Mouse (Mus musculus) MEL (cell line): Measurements from ENCODE around the gene Naa16.

Experiments
- CHD1 ChIP-seq: IDR thresholded peaks from 2 replicates; pipeline ENCODE4 v1.6.1; 2012; ENCODE audit warnings: low read depth, mild to moderate bottlenecking, inconsistent platforms, low read length, improper control_type of control experiment
- CTCF ChIP-seq, 3 experiments: IDR thresholded peaks in 2 of 3; conservative IDR thresholded peaks in 1 of 3; 2 replicates each; pipeline ENCODE4 v1.5.1; 2011 to 2012; ENCODE audit warnings: low read length in 3 of 3, low read depth in 2 of 3, mild to moderate bottlenecking in 2 of 3, improper control_type of control experiment in 1 of 3, inconsistent platforms in 1 of 3, mixed read lengths in 1 of 3, moderate library complexity in 1 of 3; ENCODE audit not compliant: control insufficient read depth in 1 of 3, insufficient read depth in 1 of 3, poor library complexity in 1 of 3, severe bottlenecking in 1 of 3
- E2F4 ChIP-seq: IDR thresholded peaks from 2 replicates; pipeline ENCODE4 v1.6.1; 2011; ENCODE audit warnings: low read depth, low read length, improper control_type of control experiment, borderline replicate concordance
- EP300 ChIP-seq, 2 experiments: IDR thresholded peaks; 2 replicates each; pipeline ENCODE4 v1.6.1; 2011; ENCODE audit warnings: improper control_type of control experiment in 2 of 2, low read length in 2 of 2, low read depth in 1 of 2, mild to moderate bottlenecking in 1 of 2
- GABPA ChIP-seq: IDR thresholded peaks from 2 replicates; pipeline ENCODE4 v1.6.1; 2012; ENCODE audit warnings: low read depth, mild to moderate bottlenecking, inconsistent platforms, low read length, improper control_type of control experiment, moderate library complexity
- GATA1 ChIP-seq: IDR thresholded peaks from 2 replicates; pipeline ENCODE4 v1.6.1; 2011; ENCODE audit warnings: low read depth, low read length, improper control_type of control experiment
- MAZ ChIP-seq: IDR thresholded peaks from 2 replicates; pipeline ENCODE4 v1.6.1; 2012; ENCODE audit warnings: low read depth, mild to moderate bottlenecking, inconsistent platforms, low read length, improper control_type of control experiment
- MEF2A ChIP-seq: IDR thresholded peaks from 2 replicates; pipeline ENCODE4 v1.6.1; 2014; ENCODE audit warnings: low read depth, mild to moderate bottlenecking, inconsistent platforms, low read length, improper control_type of control experiment; ENCODE audit not compliant: poor library complexity, insufficient replicate concordance, severe bottlenecking; ENCODE audit errors: extremely low read depth
- POLR2A ChIP-seq, 2 experiments: IDR thresholded peaks; 2 replicates each; pipeline ENCODE4 v1.6.1; 2011 to 2012; ENCODE audit warnings: low read length in 2 of 2, mild to moderate bottlenecking in 2 of 2, control low read depth in 1 of 2, improper control_type of control experiment in 1 of 2, low read depth in 1 of 2, moderate library complexity in 1 of 2; ENCODE audit not compliant: control insufficient read depth in 1 of 2, insufficient read depth in 1 of 2, poor library complexity in 1 of 2
- RCOR1 ChIP-seq: IDR thresholded peaks from 2 replicates; pipeline ENCODE4 v1.6.1; 2012; ENCODE audit warnings: low read depth, mild to moderate bottlenecking, inconsistent platforms, low read length, improper control_type of control experiment
- TCF12 ChIP-seq: IDR thresholded peaks from 2 replicates; pipeline ENCODE4 v1.6.1; 2014; ENCODE audit warnings: low read depth, mild to moderate bottlenecking, inconsistent platforms, low read length, improper control_type of control experiment, moderate library complexity
- ZC3H11A ChIP-seq: IDR thresholded peaks from 2 replicates; pipeline ENCODE4 v1.6.1; 2012; ENCODE audit warnings: low read depth, mild to moderate bottlenecking, inconsistent platforms, low read length, improper control_type of control experiment
- ZMIZ1 ChIP-seq: IDR thresholded peaks from 2 replicates; pipeline ENCODE4 v1.6.1; 2012; ENCODE audit warnings: low read depth, mild to moderate bottlenecking, inconsistent platforms, low read length, improper control_type of control experiment, moderate library complexity

DNA sequence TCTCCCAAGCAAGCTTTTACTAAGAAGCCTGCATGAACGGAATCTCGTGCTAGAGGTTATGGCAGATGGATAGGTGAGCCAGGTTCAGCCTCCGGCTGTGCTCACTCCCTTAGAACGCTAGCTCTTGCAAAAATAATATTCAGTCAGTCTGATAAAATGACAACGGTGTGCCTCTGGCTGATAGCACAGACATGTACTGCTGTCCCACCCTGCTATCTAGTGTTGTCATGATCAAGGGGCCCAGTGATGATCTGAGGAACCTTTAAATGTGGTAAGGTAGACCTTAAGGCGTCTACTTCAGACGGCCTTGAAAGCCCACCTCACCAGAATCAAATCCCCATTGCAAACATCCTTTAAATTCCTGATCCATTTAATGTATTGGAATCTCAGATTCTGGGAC lies 94.4 kb downstream of the Naa16 start:
- no peak for TF ChIP-seq POLR2A (IDR thresholded peaks at IDR 0.05; ENCODE audit: control insufficient read depth in 1 of 2, insufficient read depth in 1 of 2, low read depth in 1 of 2, low read length in 2 of 2, poor library complexity in 1 of 2)
- TF ChIP-seq CHD1: no peak
- TF ChIP-seq RCOR1: 0 out of 2 replicates have a peak, but pooled peaks have one; percentile 36
- TF ChIP-seq CTCF (IDR thresholded peaks at IDR 0.05 in 2 of 3, conservative IDR thresholded peaks at IDR 0.05 in 1 of 3; ENCODE audit: control insufficient read depth in 1 of 3, insufficient read depth in 1 of 3, low read depth in 2 of 3, low read length in 3 of 3, poor library complexity in 1 of 3, severe bottlenecking in 1 of 3): no peak
- no peak for TF ChIP-seq ZC3H11A
- TF ChIP-seq MAZ: no peak
- no peak for TF ChIP-seq GABPA
- TF ChIP-seq GATA1: peak; percentile 70
- peak; percentile 77 for TF ChIP-seq TCF12
- TF ChIP-seq EP300 (IDR thresholded peaks at IDR 0.05; ENCODE audit: low read depth in 1 of 2, low read length in 2 of 2): peak; percentile 71
- TF ChIP-seq E2F4: no peak
- TF ChIP-seq ZMIZ1: no peak
- TF ChIP-seq MEF2A: no peak
